Mouse (Mus musculus): ENCODE measurements around the gene Atf1. TPM values are rescaled to one million over a fixed set of nuclear protein-coding genes. Genes with fewer than 3 reads are reported as not detected.
A peak's percentile ranks its signal among the peaks of the same experiment; 100 is the strongest.
"Not testable (repeated sequence)": the region's sequence is repeated elsewhere in the genome, so short reads cannot be mapped to it uniquely, and the experiment has no call there.

The Atf1 gene
- polyA plus RNA-seq, 2 experiments from 2014 or later = 23.6 to 32.4 TPM

DNA sequence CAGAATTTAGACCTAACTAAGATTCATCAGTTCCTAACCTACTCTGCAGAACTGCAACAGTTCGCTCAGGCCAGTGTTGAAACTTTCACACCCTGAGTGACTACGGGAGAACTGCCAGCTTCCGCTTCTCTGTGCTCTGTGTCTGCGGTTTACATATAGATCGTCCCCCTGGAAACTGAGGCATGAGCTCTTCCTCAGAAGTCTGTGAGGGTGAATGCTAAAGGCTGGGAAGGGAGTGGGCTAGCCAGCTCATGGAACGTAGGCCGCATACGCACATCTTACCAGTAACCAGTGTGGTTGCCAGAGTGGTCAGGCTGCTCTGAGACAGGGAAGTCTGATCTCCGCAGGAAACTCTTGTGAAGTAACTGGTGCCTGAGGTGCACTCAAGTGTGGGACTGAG lies 11.4 kb upstream of the Atf1 start:
- no peak for ATAC-seq

DNA sequence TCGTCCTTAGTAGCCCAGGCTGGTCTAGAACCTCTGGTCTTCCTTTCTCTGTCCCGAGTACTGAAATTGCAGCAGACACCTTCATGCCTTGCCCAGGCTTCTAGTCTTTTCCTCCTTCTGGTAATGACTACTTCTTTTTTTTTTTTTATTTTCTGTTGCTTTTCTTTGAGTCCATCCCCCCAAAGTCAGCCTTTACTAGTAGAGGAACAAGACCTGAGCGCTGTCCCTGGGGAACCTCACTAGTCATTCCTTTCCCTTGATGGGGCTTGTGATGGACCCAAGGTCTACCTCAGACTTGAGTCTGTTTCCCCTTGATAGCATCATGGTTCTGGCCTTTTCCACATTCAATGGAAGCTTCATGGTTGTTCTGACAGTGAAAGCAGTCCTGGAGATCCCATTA lies 9.6 kb upstream of the Atf1 start:
- ATAC-seq = no peak

DNA sequence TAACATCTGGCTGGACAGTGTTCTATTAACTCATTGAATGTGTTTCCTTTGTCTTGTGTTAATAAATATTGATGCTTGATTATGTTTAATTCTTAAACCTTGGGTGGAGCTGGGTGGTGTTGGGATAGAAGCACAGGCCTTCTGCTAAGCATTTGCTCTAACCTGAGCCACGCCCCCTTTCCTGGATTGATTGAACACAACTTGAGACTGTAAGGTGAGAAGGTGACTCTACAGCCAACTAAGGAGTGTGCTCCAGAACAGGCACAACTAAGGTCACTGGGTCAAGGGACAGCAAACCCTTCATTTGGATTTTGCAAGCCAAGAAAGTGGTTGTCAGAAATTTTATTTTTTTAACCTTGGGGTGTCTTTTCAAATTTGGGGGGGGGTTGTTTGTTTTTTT lies 8.2 kb upstream of the Atf1 start:
- no peak for ATAC-seq

DNA sequence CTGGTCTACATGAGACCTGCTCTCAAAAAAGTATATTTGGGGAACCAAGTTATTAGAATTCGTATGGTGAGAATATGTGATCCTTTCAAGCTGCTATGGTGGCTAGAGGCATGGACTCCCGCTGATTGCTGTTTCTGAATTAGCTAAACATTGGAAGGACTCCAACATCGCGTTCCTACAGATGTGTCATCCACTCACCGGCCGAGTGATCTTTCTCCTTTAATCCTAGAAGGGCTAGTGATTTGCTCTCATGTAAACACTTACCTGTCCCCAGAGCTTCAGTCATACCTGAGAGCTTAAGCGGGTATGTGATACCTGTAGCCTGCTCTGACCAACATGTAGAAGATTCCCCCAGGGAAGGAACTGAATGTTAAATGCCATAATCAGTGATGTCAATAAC lies 6.7 kb upstream of the Atf1 start:
- no peak for ATAC-seq

DNA sequence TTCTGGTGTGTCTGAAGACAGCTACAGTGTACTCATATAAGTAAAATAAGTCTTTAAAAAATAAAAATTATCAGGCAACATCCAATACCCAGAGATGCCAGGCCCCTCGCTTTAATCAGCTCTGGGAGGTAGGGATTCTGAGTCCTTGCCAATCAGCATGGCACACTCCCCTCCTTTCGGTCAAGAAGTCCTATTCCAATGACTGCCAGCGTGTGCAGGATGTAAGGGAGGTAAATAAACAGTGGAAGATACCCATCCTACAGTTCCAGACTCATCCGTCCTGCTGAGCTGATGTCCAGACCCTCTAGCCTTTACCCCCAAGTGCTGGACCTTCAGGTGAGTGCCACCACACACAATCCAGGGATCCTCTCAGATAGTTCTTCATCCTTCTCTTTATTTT lies 2.2 kb upstream of the Atf1 start:
- no peak for ATAC-seq

DNA sequence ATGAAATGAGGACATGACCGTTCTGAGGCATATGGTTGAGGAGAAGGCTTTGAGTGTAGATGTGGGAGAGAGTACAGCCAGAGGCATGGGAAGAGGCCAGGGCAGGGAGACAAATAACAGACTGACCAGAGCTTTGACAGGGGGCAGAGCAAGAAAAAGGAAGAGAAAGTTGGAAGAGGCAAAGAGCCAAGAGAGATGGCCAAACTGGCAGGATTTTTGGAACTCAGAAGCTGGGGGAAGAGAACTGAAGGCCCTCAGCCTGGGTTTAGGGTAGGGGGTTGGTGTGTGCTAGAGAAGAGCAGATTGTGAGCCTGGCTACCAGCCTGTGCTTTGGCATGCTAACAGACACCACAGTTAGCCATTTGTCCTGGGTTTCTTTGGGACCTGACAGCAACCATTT lies 1.7 kb upstream of the Atf1 start:
- no peak for ATAC-seq

DNA sequence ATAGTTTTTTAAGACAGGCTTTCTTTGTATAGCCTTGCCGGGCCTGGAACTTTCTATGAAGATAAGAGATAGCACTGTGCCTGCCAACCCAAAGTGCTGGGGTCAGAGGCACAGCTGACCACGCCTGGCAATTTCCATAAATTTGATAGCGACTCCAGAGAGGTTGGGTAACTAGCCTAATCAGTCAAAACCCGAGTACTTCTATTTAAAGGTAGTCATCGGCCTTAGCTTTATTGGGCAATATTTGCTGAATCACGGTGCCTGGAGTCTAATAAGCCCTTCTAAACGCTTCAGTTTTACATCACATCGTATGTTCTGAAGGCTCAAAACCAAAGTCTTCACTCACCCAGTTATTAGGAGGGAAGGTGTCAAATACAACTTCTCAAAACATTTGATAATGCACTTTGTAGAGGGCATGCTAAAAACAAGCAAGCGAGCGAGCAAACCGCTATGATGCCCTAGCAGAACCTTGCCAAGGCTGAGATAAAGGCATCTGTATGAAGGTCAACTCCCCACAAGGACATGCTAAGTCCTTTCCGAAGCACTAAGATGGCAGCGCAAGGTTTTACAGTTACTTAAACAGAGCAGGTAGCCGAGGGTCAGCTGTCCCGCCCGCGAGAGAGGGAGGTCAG lies 472 bp upstream of the Atf1 start:
- peak; percentile 52 for ATAC-seq

DNA sequence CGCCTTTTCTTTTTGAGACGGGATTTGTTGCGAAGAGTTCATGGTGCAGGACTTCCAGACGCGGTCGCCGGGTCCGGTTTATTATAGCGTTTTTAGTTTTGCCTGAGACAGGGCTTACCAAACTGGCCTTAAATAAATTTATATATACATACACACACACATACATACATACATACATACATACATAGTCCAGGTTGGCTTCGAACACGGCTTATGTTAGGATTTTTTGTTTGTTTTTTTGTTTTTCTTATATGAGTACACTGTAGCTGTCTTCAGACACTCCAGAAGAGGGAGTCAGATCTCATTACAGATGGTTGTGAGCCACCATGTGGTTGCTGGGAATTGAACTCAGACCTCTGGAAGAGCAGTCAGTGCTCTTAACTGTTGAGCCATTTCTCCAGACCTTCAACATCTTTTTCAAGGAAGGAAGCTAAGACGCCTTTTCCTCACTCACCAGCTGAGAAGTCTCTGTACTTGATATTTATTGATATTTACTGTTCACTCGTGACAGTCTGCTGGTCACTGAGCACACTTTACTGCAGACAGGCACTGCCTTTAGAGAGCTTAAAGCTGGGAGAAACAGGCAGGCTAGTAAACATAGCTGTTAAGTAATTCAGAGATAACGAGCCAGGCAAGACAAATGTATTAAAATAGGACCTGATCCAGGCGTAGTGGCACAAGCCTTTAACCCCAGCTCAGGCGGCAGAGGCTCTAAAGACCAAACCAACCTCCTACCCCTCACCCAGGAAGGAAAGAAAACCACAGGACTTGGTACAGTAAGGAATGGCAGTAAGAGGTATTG lies 1.1 kb downstream of the Atf1 start:
- no peak for ATAC-seq

DNA sequence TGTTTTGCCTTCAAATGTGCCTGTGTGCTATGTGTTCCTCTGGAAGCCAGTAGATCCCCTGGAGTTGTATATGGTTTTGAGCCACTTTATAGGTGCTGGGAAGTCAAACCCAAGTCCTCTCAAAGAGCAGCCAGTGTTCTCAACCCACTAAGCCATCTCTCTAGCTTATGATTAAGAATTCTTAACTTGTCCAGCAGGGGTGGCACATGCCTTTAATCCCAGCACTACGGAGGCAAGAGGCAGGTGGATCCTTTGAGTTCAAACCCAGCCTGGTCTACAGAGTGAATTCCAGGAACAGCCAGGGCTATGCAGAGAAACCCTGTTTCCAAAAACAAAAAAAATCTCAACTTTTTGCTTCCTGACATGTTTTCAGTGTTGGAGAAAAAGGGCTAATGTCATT lies 3.0 kb downstream of the Atf1 start:
- no peak for ATAC-seq

DNA sequence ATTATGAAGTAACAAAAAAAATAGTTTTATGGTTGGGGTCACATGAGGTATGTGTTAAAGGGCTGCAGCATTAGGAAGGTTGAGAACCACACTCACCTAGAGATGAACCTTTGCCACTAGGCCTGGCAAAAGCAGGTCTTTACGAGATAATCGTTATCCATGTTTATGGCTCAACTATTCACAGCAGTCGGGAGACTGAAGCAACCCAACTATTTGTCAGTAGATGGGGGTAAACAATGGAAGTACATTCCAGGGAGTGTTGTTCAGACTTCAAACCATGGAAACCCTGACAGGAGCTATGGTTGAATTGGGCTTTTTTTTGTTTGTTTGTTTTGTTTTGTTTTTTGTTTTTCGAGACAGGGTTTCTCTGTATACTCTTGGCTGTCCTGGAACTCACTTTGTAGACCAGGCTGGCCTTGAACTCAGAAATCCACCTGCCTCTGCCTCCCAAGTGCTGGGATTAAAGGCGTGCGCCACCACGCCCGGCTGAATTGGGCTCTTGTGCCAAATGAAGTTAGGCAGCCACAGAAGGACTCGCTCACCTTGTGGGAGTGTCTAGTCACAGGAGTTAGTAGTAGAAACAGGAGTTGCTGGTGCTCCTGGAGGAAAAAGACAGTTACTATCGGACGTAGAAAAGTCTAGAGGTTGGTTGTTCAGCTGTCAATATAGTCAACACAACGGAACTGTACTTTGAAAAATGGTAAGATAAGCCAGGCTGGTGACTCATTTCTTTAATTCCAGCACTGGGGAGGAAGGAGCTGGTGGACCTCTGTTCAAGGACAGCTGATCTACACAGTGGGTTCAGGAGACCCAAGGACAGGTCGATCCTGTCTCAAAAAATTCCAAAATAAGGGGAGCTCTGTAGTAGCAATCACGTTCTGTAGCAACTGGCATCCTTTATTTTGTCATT lies 4.3 kb downstream of the Atf1 start:
- ATAC-seq = no peak

DNA sequence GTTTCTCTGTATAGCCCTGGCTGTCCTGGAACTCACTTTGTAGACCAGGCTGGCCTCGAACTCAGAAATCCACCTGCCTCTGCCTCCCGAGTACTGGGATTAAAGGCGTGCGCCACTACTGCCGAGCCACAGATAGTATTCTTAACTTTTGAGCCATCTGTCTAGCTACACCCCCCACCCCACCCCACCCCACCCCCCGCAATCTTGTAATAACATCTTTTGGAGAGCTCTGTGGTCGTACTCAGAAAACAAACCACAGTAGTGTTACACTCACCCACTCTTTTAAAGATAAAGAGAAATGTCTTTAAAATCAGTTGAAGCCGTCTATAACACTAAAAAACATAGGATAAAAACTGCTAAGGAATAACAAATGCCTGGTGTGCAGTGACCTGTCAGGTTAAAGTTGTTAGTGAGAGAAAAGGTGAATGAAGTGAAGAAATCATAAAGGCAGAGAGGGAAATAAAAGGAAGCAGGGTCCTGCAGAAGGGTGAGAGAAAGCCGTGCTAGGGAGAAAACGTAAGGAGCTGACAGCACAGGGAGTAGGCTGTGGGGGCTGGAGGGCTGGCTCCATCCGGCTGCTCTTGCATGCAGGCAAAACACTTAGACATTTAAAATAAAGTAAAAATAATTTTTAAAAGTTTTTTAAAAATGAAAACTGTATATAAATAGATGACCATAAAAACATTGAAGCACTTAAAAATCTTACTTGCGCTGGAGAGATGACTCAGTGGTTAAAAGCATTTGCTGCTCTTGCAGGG lies 7.8 kb downstream of the Atf1 start:
- ATAC-seq = no peak

DNA sequence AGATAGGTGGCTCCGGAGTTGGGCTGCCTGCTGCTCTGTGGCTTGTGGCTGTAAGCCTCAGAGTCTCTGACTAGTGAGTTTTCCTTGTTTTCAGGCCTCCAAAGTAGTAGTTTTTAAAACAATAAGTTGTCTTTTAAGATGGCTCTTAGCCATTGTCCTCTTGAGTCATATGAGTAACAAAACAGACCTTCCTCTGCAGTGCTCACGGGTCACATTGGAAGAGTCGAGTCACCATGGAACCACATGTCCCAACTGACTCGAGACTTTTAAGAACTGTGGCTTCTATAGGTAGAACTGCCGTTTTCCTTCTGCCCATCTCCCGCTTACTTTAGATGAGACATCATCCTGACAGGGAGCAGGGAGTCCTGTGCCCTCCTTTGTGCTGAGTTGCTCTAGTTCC lies 9.3 kb downstream of the Atf1 start:
- ATAC-seq = no peak

DNA sequence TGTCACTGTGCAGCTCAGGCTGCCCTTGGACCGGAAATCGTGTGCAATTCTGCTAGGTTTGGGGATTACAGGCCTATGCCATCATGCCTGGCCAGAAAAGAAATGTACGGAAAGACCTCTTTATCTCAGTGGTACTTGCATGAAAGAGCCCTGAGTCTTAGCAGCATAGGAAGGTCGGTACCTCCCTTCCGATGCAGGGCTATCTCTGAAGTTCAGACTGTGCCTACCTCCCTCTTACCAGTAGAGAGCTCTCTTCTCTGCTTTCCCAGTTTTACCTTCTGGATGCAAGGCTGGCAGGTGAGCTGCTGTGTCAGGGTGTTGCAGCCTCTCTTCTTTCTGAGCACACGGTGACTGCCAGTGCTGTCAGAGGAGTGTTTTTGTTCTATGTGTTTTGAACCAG lies 14.2 kb downstream of the Atf1 start:
- ATAC-seq = no peak

DNA sequence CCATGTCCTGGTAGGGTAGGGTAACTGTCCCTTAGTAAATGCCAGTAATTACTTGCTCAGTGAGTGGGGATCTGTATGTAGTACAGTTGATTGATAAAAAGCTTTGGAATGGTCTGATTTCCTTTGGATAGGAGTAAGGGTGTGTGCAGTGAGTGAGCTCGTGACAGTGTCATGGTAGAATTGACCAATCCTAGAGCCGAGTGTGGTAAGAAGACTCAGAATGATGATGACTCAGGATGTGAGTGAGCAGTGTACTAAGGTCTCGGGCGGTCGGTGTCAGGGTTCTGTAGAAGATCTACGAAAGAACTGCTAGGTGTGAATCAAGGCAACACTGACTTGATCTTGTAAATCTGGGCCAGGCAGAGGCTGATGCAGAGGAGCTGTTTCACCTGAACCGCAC lies 18.3 kb downstream of the Atf1 start:
- ATAC-seq = no peak

DNA sequence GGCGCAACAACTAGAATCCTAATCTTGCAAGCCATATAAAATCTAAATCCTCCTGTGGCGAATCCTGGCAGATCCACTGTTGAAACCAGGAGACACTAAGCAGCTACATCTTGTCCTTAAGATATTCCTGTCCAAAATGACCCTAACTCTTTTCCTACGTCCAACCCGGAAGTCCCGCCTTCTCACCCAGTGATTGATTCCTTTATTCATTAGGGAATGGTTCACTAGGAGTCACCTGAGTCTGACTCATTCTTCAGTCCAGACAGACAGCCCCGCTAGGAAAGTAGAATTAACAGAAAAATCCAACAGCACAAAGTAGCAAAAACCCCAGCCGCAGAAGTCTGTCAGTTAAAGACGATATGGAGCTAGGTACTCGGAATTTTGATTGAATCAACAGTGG lies 19.7 kb downstream of the Atf1 start:
- no peak for ATAC-seq

DNA sequence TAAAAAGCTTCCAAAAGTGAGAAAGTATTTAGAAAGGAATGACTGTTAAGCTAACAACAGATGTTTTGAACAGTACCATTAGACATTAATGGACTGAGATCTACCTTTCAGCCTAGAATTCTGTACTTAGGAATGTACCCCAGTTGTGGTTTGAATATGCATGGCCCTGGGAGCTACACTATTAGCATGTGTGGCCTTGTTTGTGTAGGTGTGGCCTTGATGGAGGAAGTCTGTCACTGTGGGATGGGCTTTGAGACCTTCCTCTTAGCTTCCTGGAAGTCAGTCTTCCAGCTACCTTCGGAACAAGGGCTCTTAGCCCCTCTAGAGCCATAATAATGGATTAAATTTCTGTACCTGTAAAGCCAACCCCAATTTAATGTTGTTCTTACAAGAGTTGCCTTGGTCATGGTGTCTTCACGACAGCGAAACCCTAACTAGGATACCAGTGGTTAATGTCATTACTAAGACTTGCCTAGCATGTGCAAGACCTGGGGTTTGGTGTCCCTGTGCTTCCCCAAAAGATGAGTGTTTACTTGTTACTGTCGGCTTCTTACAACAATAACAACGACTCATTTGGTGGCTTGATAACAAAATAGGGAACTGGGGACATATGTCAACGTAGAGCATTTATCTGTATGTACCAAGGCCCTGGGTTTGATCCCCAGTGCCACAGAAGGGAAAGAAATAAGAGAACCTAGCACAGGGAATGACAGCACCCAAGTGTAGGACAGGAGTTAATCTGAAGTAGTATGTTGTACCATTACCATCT lies 21.2 kb downstream of the Atf1 start:
- ATAC-seq = no peak

DNA sequence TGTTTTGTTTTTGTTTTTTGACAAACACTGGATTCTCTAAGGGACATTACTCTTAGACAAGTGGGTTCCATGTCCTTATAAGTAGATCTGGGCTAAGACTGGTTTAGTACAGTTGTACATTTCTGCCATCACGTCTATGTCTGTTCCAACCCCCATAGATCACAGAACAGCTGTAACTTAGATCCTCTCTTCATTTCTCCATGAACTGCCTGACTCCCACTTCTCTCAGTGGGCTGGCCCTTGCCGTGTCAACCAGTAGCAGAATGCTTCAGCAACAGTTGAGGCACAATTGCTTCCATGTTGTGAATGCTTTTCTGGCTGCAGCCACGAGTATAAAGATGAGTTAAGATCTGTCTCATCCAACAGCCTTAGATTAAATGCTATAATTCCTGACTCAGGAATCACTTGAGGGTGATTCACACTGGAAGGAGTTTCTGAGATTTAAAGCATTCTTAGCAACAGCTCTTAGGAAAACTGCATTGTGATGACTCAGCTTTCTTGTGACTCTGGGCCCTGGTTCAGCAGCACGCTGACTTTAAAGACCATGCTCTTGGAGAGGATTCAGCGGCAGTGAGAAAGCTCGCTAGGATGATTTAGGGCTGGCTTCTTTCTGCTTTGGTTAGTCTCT lies 23.6 kb downstream of the Atf1 start:
- ATAC-seq = no peak

DNA sequence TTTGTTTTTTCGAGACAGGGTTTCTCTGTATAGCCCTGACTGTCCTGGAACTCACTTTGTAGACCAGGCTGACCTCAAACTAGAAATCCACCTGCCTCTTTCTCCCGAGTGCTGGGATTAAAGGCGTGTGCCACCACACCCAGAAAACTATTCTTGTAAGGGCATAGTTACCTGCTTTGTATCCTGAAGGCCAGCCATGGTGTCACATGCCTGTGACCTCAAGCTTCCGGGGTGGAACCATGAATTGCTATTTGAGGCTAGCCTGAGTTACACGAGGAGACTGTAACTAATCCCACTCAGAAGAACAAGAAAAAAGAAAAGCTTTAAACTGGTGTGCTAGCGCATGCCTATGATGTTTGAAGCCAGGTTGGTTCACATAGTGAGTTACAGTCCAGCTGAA lies 28.8 kb downstream of the Atf1 start:
- no peak for ATAC-seq

DNA sequence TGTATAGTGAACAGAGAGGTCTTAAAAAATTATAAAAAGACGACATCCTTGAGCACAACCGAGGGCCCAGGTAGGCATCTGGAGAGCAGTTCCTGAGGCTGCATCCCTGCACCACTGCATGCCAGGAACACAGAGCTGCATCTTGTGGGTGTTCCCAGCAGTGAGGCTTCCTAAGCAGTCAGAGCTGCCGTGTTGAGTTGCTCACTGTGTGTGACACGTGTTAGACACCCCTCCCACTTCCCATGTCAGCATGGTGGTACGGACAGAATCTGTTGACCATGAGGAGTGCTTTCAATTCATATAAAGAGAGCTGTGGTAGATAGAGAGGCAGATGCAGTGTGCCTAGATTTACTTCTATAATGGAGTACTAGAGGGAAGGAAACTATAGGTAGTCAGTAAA lies 29.7 kb downstream of the Atf1 start:
- no peak for ATAC-seq

DNA sequence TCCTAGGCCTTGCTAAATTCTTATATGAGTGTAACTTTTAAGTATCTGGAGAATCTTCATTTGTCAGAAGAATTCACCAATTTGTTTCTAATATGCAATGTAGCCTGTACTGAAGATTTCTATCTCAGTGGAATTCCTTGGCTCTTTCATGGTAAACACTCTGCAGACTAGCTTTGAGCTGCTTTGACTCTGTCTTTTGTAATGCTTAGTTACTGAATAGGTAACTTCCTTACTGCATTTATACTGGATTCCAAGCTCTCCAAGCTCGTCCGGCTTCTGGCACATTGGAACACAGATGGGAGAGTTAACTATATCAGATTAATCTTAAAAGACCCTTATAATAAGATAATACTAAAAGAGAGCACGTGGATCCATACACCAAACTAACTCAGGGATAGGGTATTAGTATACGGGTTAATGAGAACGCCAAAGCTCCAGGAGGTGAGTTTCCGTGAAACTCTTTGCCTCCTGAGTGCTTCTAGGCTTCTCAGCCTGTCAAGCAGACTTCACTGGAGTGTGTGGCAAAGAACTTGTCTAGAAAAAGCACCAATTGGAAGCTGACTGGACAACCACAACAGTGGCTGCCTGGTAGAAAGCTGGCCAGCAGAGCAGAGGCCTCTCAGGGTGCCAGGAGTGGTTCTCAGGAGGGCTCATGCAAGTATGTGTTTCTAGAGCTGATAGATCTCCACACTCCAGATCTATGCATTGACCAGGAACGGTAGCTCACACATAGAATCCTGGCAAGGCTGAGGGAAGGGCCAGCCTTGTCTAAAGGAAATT lies 31.2 kb downstream of the Atf1 start:
- no peak for ATAC-seq

DNA sequence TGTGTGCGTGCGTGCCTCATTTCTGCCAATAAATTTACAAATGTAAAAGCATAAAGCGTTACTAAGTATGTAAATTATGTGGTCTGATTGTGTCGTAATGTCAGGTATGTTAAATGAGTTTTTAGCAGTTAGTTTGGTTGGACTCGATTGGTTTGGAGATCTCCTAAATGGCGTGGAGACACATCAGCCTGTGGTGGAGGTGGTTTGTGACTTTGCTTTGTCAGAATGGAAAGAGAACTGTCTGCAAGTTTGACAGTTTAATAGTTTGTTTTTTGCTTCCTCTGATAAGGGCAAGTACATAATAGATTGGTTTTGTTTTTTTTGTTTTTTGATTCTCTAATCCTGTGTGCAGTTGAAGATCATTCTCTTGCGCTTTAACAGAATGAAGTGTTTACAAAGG lies 32.7 kb downstream of the Atf1 start:
- not testable (repeated sequence) for ATAC-seq
